Mouse (Mus musculus): ENCODE data around the gene Odf3l1. TPM values are rescaled to one million over a fixed set of nuclear protein-coding genes. Genes with fewer than 3 reads are reported as not detected.
A peak's percentile ranks its signal among the peaks of the same experiment; 100 is the strongest.

Odf3l1 gene
- total and polyA plus RNA-seq, 2 experiments from 2014 or later, result 0.36 TPM; not detected in 1

DNA sequence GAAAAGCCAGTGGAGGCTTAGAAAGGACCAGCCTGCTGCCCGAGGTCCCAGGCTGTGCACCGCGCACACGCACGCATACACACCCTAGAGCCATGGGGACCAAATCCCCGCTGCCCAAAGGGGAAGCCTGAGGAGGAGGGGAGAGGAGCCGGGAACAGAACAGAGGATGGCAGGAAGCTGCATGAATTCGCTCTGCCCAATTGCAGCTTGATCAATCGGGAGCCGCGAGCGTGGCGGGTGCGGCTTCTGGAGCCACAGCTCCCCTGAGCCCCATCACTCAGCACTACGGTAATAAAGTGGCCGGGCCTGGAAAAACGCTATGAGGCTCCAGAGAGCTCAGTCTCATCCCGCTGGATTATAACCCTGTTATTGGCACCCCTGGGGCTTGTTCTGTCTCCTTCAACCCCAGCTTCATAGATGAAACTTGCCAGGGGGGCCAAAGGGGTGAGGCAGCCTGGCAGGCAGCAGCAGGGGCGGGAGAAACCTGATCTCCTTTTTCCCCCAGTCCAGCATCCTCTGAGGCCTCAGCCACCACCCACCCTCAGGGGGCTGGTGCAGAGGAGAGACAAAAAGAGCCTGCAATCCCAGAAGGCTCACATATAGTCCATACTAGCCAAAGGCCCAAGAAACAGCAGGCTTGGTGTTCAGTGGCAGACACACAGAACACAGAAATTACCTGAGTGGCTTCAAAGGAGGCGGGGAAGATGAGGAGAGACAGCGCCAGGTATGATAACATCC lies 38.8 kb downstream of the Odf3l1 start:
- Histone ChIP-seq H3K4me1 (ENCODE audit: control insufficient read depth, insufficient read depth) (no peaks in the 10 kb centered on the region), H3K27me3 (ENCODE audit: control insufficient read depth, insufficient read depth, low read length) (peaks cover 26% of the 10 kb centered on the region), H3K36me3 (replicated peaks; ENCODE audit: control insufficient read depth, insufficient read depth, low read length) (no peaks in the 10 kb centered on the region), H3K27ac (ENCODE audit: low read depth) (no peak overlapping the region), H3K9me3 (replicated peaks; ENCODE audit: control insufficient read depth, low read length) (no peaks in the 10 kb centered on the region), H3K9ac (replicated peaks; ENCODE audit: low read depth, low read length) (no peak overlapping the region), H3K4me3 (ENCODE audit: low read depth, low read length) (no peak overlapping the region), H3K4me2 (ENCODE audit: low read depth, low read length) (peak overlapping the region; percentile 7; the same call in 1 of the 2 replicates)
- ATAC-seq (ENCODE audit: insufficient read depth, low read depth) (no peak), DNase-seq (ENCODE audit: low spot score) (no peak)
- TF ChIP-seq EP300 (IDR thresholded peaks at IDR 0.05; ENCODE audit: low read depth) (no peak), CTCF (IDR thresholded peaks at IDR 0.05; ENCODE audit: low read depth) (no peak)
- WGBS, result 20% methylated on average over 21 of the region's 21 CpGs

DNA sequence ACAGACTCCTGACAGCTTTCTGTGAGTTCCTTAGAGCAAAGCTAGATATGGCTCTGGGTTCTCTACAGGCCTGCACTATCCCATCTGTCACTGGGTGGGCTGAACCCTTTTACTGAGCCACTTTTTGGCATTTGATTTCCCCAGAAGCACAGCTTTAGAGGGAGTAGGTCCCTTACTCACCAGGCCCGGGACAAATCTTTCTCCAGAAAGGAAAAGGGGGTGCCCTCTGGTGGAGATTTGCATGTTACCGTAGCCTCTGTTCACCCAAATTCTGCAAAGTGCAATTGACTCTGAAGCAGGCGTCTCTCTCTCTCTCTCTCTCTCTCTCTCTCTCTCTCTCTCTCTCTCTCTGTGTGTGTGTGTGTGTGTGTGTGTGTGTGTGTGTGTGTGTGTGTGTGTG lies 39.6 kb downstream of the Odf3l1 start:
- H3K9ac ChIP-seq (replicated peaks; ENCODE audit: low read depth, low read length), result no peak overlapping the region
- no peak overlapping the region for H3K4me3 ChIP-seq (ENCODE audit: low read depth, low read length)
- H3K9me3 ChIP-seq (replicated peaks; ENCODE audit: control insufficient read depth, low read length), result no peaks in the 10 kb centered on the region
- no peak for ATAC-seq (ENCODE audit: insufficient read depth, low read depth)
- 5% methylated on average over 3 of the region's 3 CpGs for WGBS
- no peak for DNase-seq (ENCODE audit: low spot score)
- no peaks in the 10 kb centered on the region for H3K4me1 ChIP-seq (ENCODE audit: control insufficient read depth, insufficient read depth)
- H3K27ac ChIP-seq (ENCODE audit: low read depth), result no peak overlapping the region
- no peaks in the 10 kb centered on the region for H3K36me3 ChIP-seq (replicated peaks; ENCODE audit: control insufficient read depth, insufficient read depth, low read length)
- no peak overlapping the region for H3K4me2 ChIP-seq (ENCODE audit: low read depth, low read length)
- peaks cover 26% of the 10 kb centered on the region for H3K27me3 ChIP-seq (ENCODE audit: control insufficient read depth, insufficient read depth, low read length)
- TF ChIP-seq CTCF (IDR thresholded peaks at IDR 0.05; ENCODE audit: low read depth) (peak; percentile 46), EP300 (IDR thresholded peaks at IDR 0.05; ENCODE audit: low read depth) (no peak)

GRCm38 (mm10) chr9:56810916-56811315 lies 53.6 kb downstream of the Odf3l1 start:
- no peak overlapping the region for H3K4me2 ChIP-seq (ENCODE audit: low read depth, low read length)
- no peak for ATAC-seq (ENCODE audit: insufficient read depth, low read depth)
- H3K4me1 ChIP-seq (ENCODE audit: control insufficient read depth, insufficient read depth), result peaks cover 3% of the 10 kb centered on the region; the same call in 1 of the 2 replicates
- H3K27ac ChIP-seq (ENCODE audit: low read depth), result no peak overlapping the region
- H3K9ac ChIP-seq (replicated peaks; ENCODE audit: low read depth, low read length), result no peak overlapping the region
- H3K4me3 ChIP-seq (ENCODE audit: low read depth, low read length), result no peak overlapping the region
- no peaks in the 10 kb centered on the region for H3K36me3 ChIP-seq (replicated peaks; ENCODE audit: control insufficient read depth, insufficient read depth, low read length)
- WGBS, result 63% methylated on average over 1 of the region's 1 CpGs
- TF ChIP-seq EP300 (IDR thresholded peaks at IDR 0.05; ENCODE audit: low read depth) (no peak), CTCF (IDR thresholded peaks at IDR 0.05; ENCODE audit: low read depth) (no peak)
- H3K9me3 ChIP-seq (replicated peaks; ENCODE audit: control insufficient read depth, low read length), result 0 out of 2 replicates have a peak, but pooled peaks cover 3% of the 10 kb centered on the region
- no peak for DNase-seq (ENCODE audit: low spot score)
- H3K27me3 ChIP-seq (ENCODE audit: control insufficient read depth, insufficient read depth, low read length), result peaks cover 26% of the 10 kb centered on the region

GRCm38 (mm10) chr9:56807990-56808389 lies 56.5 kb downstream of the Odf3l1 start:
- Histone ChIP-seq H3K27me3 (ENCODE audit: control insufficient read depth, insufficient read depth, low read length) (peaks cover 6% of the 10 kb centered on the region; the same call in 1 of the 2 replicates), H3K9me3 (replicated peaks; ENCODE audit: control insufficient read depth, low read length) (0 out of 2 replicates have a peak, but pooled peaks cover 3% of the 10 kb centered on the region), H3K9ac (replicated peaks; ENCODE audit: low read depth, low read length) (no peak overlapping the region), H3K27ac (ENCODE audit: low read depth) (no peak overlapping the region), H3K4me1 (ENCODE audit: control insufficient read depth, insufficient read depth) (peaks cover 3% of the 10 kb centered on the region; the same call in 1 of the 2 replicates), H3K4me3 (ENCODE audit: low read depth, low read length) (no peak overlapping the region), H3K36me3 (replicated peaks; ENCODE audit: control insufficient read depth, insufficient read depth, low read length) (no peaks in the 10 kb centered on the region), H3K4me2 (ENCODE audit: low read depth, low read length) (no peak overlapping the region)
- no peak for TF ChIP-seq CTCF (IDR thresholded peaks at IDR 0.05; ENCODE audit: low read depth)
- no peak for TF ChIP-seq EP300 (IDR thresholded peaks at IDR 0.05; ENCODE audit: low read depth)
- ATAC-seq (ENCODE audit: insufficient read depth, low read depth), result no peak
- no peak for DNase-seq (ENCODE audit: low spot score)
- WGBS, result 64% methylated on average over 6 of the region's 6 CpGs

- Histone ChIP-seq H3K4me3 (ENCODE audit: low read depth, low read length) (no peak overlapping the region), H3K4me1 (ENCODE audit: control insufficient read depth, insufficient read depth) (no peaks in the 10 kb centered on the region), H3K36me3 (replicated peaks; ENCODE audit: control insufficient read depth, insufficient read depth, low read length) (no peaks in the 10 kb centered on the region), H3K27me3 (ENCODE audit: control insufficient read depth, insufficient read depth, low read length) (peaks cover 25% of the 10 kb centered on the region), H3K9ac (replicated peaks; ENCODE audit: low read depth, low read length) (no peak overlapping the region), H3K9me3 (replicated peaks; ENCODE audit: control insufficient read depth, low read length) (no peaks in the 10 kb centered on the region), H3K4me2 (ENCODE audit: low read depth, low read length) (no peak overlapping the region), H3K27ac (ENCODE audit: low read depth) (no peak overlapping the region)
- 91% methylated on average over 7 of the region's 7 CpGs for WGBS
- DNase-seq (ENCODE audit: low spot score) (no peak), ATAC-seq (ENCODE audit: insufficient read depth, low read depth) (no peak)
- TF ChIP-seq CTCF (IDR thresholded peaks at IDR 0.05; ENCODE audit: low read depth) (no peak), EP300 (IDR thresholded peaks at IDR 0.05; ENCODE audit: low read depth) (no peak)
These were observed 61.3 kb downstream of the Odf3l1 start for GRCm38 (mm10) chr9:56803146-56803545.

Other genes starting within 250 kb of the Odf3l1 start
- 0.93 and 2.4 TPM in 2 replicates for gene Lingo1, start 68.2 kb downstream of the Odf3l1 start, total RNA-seq (2014; rRNA removed; ENCODE audit: low replicate concordance)
- gene Lingo1, start 68.2 kb downstream of the Odf3l1 start, polyA plus RNA-seq (2015; fragmentation: Nextera tagmentation; extraction: Ambion mirVana), result 0.66 and 1.1 TPM in 2 replicates
- gene Cspg4, start 354 bp upstream of the Odf3l1 start, total RNA-seq (2014; rRNA removed; ENCODE audit: low replicate concordance), result 62.4 and 93.5 TPM in 2 replicates
- gene Cspg4, start 354 bp upstream of the Odf3l1 start, polyA plus RNA-seq (2015; fragmentation: Nextera tagmentation; extraction: Ambion mirVana), result 14.4 and 17.4 TPM in 2 replicates
- 11.4 and 13.5 TPM in 2 replicates for gene Snx33, start 63.7 kb upstream of the Odf3l1 start, total RNA-seq (2014; rRNA removed; ENCODE audit: low replicate concordance)
- 4.4 and 5.2 TPM in 2 replicates for gene Snx33, start 63.7 kb upstream of the Odf3l1 start, polyA plus RNA-seq (2015; fragmentation: Nextera tagmentation; extraction: Ambion mirVana)
- 178 and 179 TPM in 2 replicates for gene Imp3, start 72.8 kb upstream of the Odf3l1 start, total RNA-seq (2014; rRNA removed; ENCODE audit: low replicate concordance)
- 58.1 and 63.1 TPM in 2 replicates for gene Imp3, start 72.8 kb upstream of the Odf3l1 start, polyA plus RNA-seq (2015; fragmentation: Nextera tagmentation; extraction: Ambion mirVana)
- 2.8 and 9.6 TPM in 2 replicates for gene Snupn, start 86.2 kb upstream of the Odf3l1 start, total RNA-seq (2014; rRNA removed; ENCODE audit: low replicate concordance)
- gene Snupn, start 86.2 kb upstream of the Odf3l1 start, polyA plus RNA-seq (2015; fragmentation: Nextera tagmentation; extraction: Ambion mirVana), result 14.9 and 15.8 TPM in 2 replicates
- 22.2 and 22.6 TPM in 2 replicates for gene Ptpn9, start 130.2 kb upstream of the Odf3l1 start, total RNA-seq (2014; rRNA removed; ENCODE audit: low replicate concordance)
- gene Ptpn9, start 130.2 kb upstream of the Odf3l1 start, polyA plus RNA-seq (2015; fragmentation: Nextera tagmentation; extraction: Ambion mirVana), result 7.8 and 8.9 TPM in 2 replicates
- 27.9 and 39.6 TPM in 2 replicates for gene Sin3a, start 207.4 kb upstream of the Odf3l1 start, total RNA-seq (2014; rRNA removed; ENCODE audit: low replicate concordance)
- 9.7 and 12.1 TPM in 2 replicates for gene Sin3a, start 207.4 kb upstream of the Odf3l1 start, polyA plus RNA-seq (2015; fragmentation: Nextera tagmentation; extraction: Ambion mirVana)

All from heart, postnatal 0 days (tissue).